Mouse (Mus musculus) liver, adult 2 months (tissue): Measurements from ENCODE around the gene Troap. TPM values are rescaled to one million over a fixed set of nuclear protein-coding genes. Genes with fewer than 3 reads are reported as not detected.

Experiments used
- DNase-seq: peaks from one replicate; pipeline ENCODE4 v3.0.0-alpha.2; 2011; ENCODE audit warnings: low read depth, low spot score; ENCODE audit errors: extremely low read depth
- H3K27ac ChIP-seq: fragments of 200-500 bp; replicated peaks from 2 replicates; pipeline ENCODE4 v1.5.1; 2012; ENCODE audit warnings: low read depth, mild to moderate bottlenecking, control low read depth, inconsistent platforms, low read length; ENCODE audit not compliant: insufficient read depth
- H3K27me3 ChIP-seq: fragments of 200-500 bp; 2 replicates; pipeline ENCODE4 v1.6.1; 2012; ENCODE audit warnings: mild to moderate bottlenecking, moderate library complexity, low read length, inconsistent platforms; ENCODE audit not compliant: control insufficient read depth, insufficient read depth
- H3K36me3 ChIP-seq: fragments of 200-500 bp; 2 replicates; pipeline ENCODE4 v1.6.1; 2012; ENCODE audit warnings: low read length, inconsistent platforms; ENCODE audit not compliant: control insufficient read depth, insufficient read depth
- H3K4me1 ChIP-seq: fragments of 200-500 bp; 2 replicates; pipeline ENCODE4 v1.6.1; 2011; ENCODE audit warnings: low read length; ENCODE audit not compliant: control insufficient read depth, insufficient read depth
- H3K4me3 ChIP-seq: fragments of 200-500 bp; 2 replicates; pipeline ENCODE4 v1.5.1; 2011; ENCODE audit warnings: low read depth, mild to moderate bottlenecking, control low read depth, low read length, moderate library complexity; ENCODE audit not compliant: insufficient read depth
- H3K79me2 ChIP-seq: fragments of 200-500 bp; 2 replicates; pipeline ENCODE4 v1.6.1; 2012; ENCODE audit warnings: inconsistent platforms, mild to moderate bottlenecking, low read length, moderate library complexity; ENCODE audit not compliant: control insufficient read depth, insufficient read depth
- H3K9ac ChIP-seq: fragments of 200-500 bp; 2 replicates; pipeline ENCODE4 v1.6.1; 2012; ENCODE audit warnings: low read depth, mild to moderate bottlenecking, control low read depth, inconsistent platforms, low read length
- CTCF ChIP-seq: fragments of 200-500 bp; IDR thresholded peaks from 2 replicates; pipeline ENCODE4 v1.5.1; 2011; ENCODE audit warnings: low read depth, low read length, control low read depth
- POLR2A ChIP-seq: fragments of 200-500 bp; IDR thresholded peaks from 2 replicates; pipeline ENCODE4 v1.6.1; 2011; ENCODE audit warnings: low read length, control low read depth; ENCODE audit not compliant: insufficient read depth; ENCODE audit errors: extremely low read depth
- WGBS: fragments of 180-500 bp; shearing (Covaris S2); methylation state at CpG from one replicate; pipeline ENCODE4 v1.1.7; 2018; 5-methylcytosine and 5-hydroxymethylcytosine counted together
- polyA plus RNA-seq: library from polyadenylated mRNA; depleted of rRNA; stranded (reverse); fragments of >200 nt; gene quantifications from 2 replicates; pipeline ENCODE4 v1.2.3, GENCODE M21; 2012; rRNA removed
- total RNA-seq: library from RNA; depleted of rRNA; stranded (reverse); fragments of >200 nt; gene quantifications from 2 replicates; pipeline ENCODE4 v1.2.3, GENCODE M21; 2014; rRNA removed

Troap gene
- total RNA-seq (0.34 TPM in 1 of 2 replicates, not detected in the other), polyA plus RNA-seq (not detected in 2 replicates)

GRCm38 (mm10) chr15:99074019-99074599 is at the start of gene Troap:
Gene Troap, plus strand, starts transcription at chr15:99074575.
- peak within 1 kb of the TSS; percentile 62 for H3K27ac ChIP-seq
- H3K79me2 ChIP-seq = no peaks in the 10 kb centered on the region
- no peaks in the 10 kb centered on the region for H3K4me1 ChIP-seq
- H3K9ac ChIP-seq = peak within 1 kb of the TSS; percentile 75
- peak within 1 kb of the TSS; percentile 70 for H3K4me3 ChIP-seq
- DNase-seq = no peak
- H3K36me3 ChIP-seq = no peaks in the 10 kb centered on the region
- TF ChIP-seq POLR2A (no peak), CTCF (no peak)
- WGBS = 21% methylated on average over 9 of the region's 9 CpGs
- no peaks in the 10 kb centered on the region for H3K27me3 ChIP-seq

- H3K4me1 ChIP-seq = peaks cover 3% of the 10 kb centered on the region
- 14% methylated on average over 7 of the region's 8 CpGs for WGBS
- no peaks in the 10 kb centered on the region for H3K79me2 ChIP-seq
- DNase-seq = peak; percentile 67
- H3K27ac ChIP-seq = no peak overlapping the region
- no peak overlapping the region for H3K4me3 ChIP-seq
- H3K36me3 ChIP-seq = no peaks in the 10 kb centered on the region
- TF ChIP-seq CTCF (peak; percentile 59), POLR2A (no peak)
- no peaks in the 10 kb centered on the region for H3K27me3 ChIP-seq
- H3K9ac ChIP-seq = no peak overlapping the region
Measured at GRCm38 (mm10) chr15:99024668-99025314, 49.6 kb upstream of the Troap start.

DNA sequence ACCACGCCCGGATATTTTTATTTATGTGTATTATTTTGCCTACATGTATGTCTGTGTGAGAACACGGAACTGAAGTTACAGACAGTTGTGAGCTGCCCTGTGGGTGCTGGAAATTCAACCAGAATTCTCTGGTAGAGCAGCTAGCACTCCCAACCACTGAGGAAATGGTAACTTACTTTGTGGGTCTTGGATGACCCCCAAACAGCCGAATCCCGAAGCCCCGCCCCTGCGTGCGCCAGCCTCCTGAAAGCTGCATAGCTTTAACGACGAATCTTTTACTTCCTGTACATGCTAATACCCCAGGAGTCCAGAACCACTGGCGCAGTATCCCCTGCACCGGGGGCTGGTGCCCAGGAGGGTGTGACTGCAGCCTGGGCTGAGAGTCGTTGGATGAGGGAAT is 49.0 kb upstream of the Troap start:
- no peak overlapping the region for H3K4me3 ChIP-seq
- no peak for DNase-seq
- TF ChIP-seq CTCF = no peak
- no peak for TF ChIP-seq POLR2A
- no peaks in the 10 kb centered on the region for H3K27me3 ChIP-seq
- H3K27ac ChIP-seq = no peak overlapping the region
- no peak overlapping the region for H3K9ac ChIP-seq
- H3K36me3 ChIP-seq = no peaks in the 10 kb centered on the region
- H3K4me1 ChIP-seq = peaks cover 3% of the 10 kb centered on the region
- H3K79me2 ChIP-seq = no peaks in the 10 kb centered on the region
- WGBS = 76% methylated on average over 13 of the region's 13 CpGs

- Histone ChIP-seq H3K9ac (no peak overlapping the region), H3K27ac (no peak overlapping the region), H3K27me3 (no peaks in the 10 kb centered on the region), H3K4me3 (no peak overlapping the region), H3K4me1 (peaks cover 3% of the 10 kb centered on the region), H3K36me3 (no peaks in the 10 kb centered on the region), H3K79me2 (no peaks in the 10 kb centered on the region)
- TF ChIP-seq POLR2A (no peak), CTCF (peak; percentile 33; the same call in 1 of the 2 replicates)
- WGBS = 66% methylated on average over 4 of the region's 4 CpGs
- no peak for DNase-seq
Measured at GRCm38 (mm10) chr15:99026259-99026658, 48.1 kb upstream of the Troap start.

- Histone ChIP-seq H3K27me3 (no peaks in the 10 kb centered on the region), H3K4me3 (no peak overlapping the region), H3K27ac (no peak overlapping the region), H3K79me2 (0 out of 2 replicates have a peak, but pooled peaks cover 1% of the 10 kb centered on the region), H3K4me1 (peaks cover 5% of the 10 kb centered on the region), H3K9ac (no peak overlapping the region), H3K36me3 (no peaks in the 10 kb centered on the region)
- WGBS = 91% methylated on average over 5 of the region's 5 CpGs
- DNase-seq = no peak
- TF ChIP-seq CTCF (no peak), POLR2A (no peak)
Measured at GRCm38 (mm10) chr15:99027116-99027515, 47.3 kb upstream of the Troap start.

- no peaks in the 10 kb centered on the region for H3K27me3 ChIP-seq
Measured at GRCm38 (mm10) chr15:99028874-99029458, 45.4 kb upstream of the Troap start.

More at GRCm38 (mm10) chr15:99028874-99029458, 45.4 kb upstream of the Troap start:
- H3K4me1 ChIP-seq = peaks cover 21% of the 10 kb centered on the region
- H3K4me3 ChIP-seq = no peak overlapping the region
- peak; percentile 30 for DNase-seq
- H3K27ac ChIP-seq = peak overlapping the region; percentile 91; the same call in 1 of the 2 replicates
- 0 out of 2 replicates have a peak, but pooled peaks cover 5% of the 10 kb centered on the region for H3K79me2 ChIP-seq
- WGBS = 10% methylated on average over 10 of the region's 10 CpGs
- TF ChIP-seq POLR2A = no peak
- TF ChIP-seq CTCF = no peak
- no peak overlapping the region; the same call in 1 of the 2 replicates for H3K9ac ChIP-seq
- H3K36me3 ChIP-seq = no peaks in the 10 kb centered on the region
